Mouse (Mus musculus) liver, embryonic 16.5 days (tissue): ENCODE data around the gene Polr2f. TPM values are rescaled to one million over a fixed set of nuclear protein-coding genes. Genes with fewer than 3 reads are reported as not detected.

Experiments used
- ATAC-seq: fragments of 200-750 bp; cut with Nextera tagmentation; 2 replicates; pipeline ENCODE4 v1.8.0; 2017; ENCODE audit warnings: low read depth, mild to moderate bottlenecking, moderate number of reproducible peaks, moderate library complexity
- H3K27ac ChIP-seq: fragments of 300-500 bp; sonication (generic); 2 replicates; pipeline ENCODE4 v1.5.1; 2014; ENCODE audit warnings: mild to moderate bottlenecking, low read length
- H3K27me3 ChIP-seq: fragments of 300-500 bp; sonication (generic); 2 replicates; pipeline ENCODE4 v1.6.1; 2014; ENCODE audit warnings: low read depth, low read length, mixed read lengths; ENCODE audit not compliant: control insufficient read depth, insufficient read depth
- H3K36me3 ChIP-seq: fragments of 300-500 bp; sonication (generic); 2 replicates; pipeline ENCODE4 v1.6.1; 2014; ENCODE audit warnings: mild to moderate bottlenecking; ENCODE audit not compliant: control insufficient read depth, insufficient read depth
- H3K4me1 ChIP-seq: fragments of 300-500 bp; sonication (generic); 2 replicates; pipeline ENCODE4 v1.6.1; 2014; ENCODE audit warnings: low read depth, low read length, mixed read lengths; ENCODE audit not compliant: control insufficient read depth
- H3K4me2 ChIP-seq: fragments of 300-500 bp; sonication (generic); 2 replicates; pipeline ENCODE4 v1.6.1; 2014; ENCODE audit warnings: low read depth, low read length, mixed read lengths
- H3K4me3 ChIP-seq: fragments of 300-500 bp; sonication (generic); 2 replicates; pipeline ENCODE4 v1.5.1; 2014; ENCODE audit warnings: low read depth, mild to moderate bottlenecking, low read length
- H3K9ac ChIP-seq: fragments of 300-500 bp; sonication (generic); 2 replicates; pipeline ENCODE4 v1.6.1; 2014; ENCODE audit warnings: low read depth, low read length
- H3K9me3 ChIP-seq: fragments of 300-500 bp; sonication (generic); replicated peaks from 2 replicates; pipeline ENCODE4 v1.6.1; 2016; ENCODE audit warnings: low read length; ENCODE audit not compliant: control insufficient read depth
- WGBS: fragments of 180-500 bp; shearing (Covaris S2); extraction: QIAGEN DNeasy Blood & Tissue Kit; methylation state at CpG from one replicate; pipeline ENCODE4 v1.1.7; 2014; ENCODE audit not compliant: insufficient replicate concordance; 5-methylcytosine and 5-hydroxymethylcytosine counted together
- polyA plus RNA-seq: library from polyadenylated mRNA; unstranded; fragments of >200 nt; fragmentation: Nextera tagmentation; extraction: Ambion mirVana; gene quantifications from 2 replicates; pipeline ENCODE4 v1.2.1, GENCODE M21; 2015

Polr2f gene
- polyA plus RNA-seq, 1 experiment from 2014 or later = 120 TPM

DNA sequence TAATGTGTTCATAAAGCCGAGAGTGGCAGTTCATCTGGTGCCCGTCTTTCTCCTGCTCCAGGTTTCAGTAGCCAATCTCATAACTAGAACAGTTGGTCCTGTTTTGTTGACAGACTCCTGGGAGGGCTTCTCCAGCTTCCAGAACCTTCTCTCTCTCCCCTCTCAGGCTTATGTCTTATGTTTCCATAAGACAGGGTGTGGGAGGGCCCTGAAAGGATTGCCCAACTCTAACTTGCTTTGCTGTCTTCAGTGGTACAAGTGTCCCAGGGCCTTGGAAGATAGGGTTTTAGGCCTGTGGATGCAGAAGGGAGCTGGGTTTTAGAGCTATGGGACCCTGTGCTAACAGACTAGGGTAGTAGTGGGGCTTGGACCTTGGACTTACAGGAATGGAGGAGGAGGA lies 30.3 kb upstream of the Polr2f start:
- no peaks in the 10 kb centered on the region for H3K36me3 ChIP-seq
- no peak overlapping the region for H3K4me3 ChIP-seq
- no peak overlapping the region for H3K4me2 ChIP-seq
- no peak for ATAC-seq
- peaks cover 33% of the 10 kb centered on the region for H3K4me1 ChIP-seq
- WGBS = 76% methylated on average over 2 of the region's 2 CpGs
- H3K27me3 ChIP-seq = peaks cover 14% of the 10 kb centered on the region
- H3K9me3 ChIP-seq = no peaks in the 10 kb centered on the region
- H3K27ac ChIP-seq = no peak overlapping the region
- H3K9ac ChIP-seq = no peak overlapping the region

DNA sequence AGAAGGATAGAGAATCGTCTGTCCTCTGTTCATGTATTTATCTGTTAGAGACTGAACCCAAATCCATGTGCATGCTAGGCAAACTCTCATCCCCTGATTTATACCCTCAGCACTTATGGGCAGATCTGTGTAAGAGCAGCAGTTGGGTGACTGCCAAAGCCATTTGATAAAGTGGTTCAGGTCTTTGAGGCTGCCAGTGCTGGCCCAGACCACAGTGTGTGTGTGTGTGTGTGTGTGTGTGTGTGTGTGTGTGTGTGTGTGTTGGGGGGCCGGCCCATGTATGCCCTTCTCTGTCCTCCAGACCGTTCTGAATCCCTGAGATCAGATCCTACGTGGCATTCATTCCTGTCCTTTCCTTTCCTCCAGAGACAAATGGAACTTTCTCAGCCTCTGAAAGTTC lies 29.0 kb upstream of the Polr2f start:
- 55% methylated on average over 4 of the region's 4 CpGs for WGBS
- peaks cover 21% of the 10 kb centered on the region for H3K4me1 ChIP-seq
- H3K27me3 ChIP-seq = peaks cover 14% of the 10 kb centered on the region
- H3K9me3 ChIP-seq = no peaks in the 10 kb centered on the region
- H3K4me3 ChIP-seq = no peak overlapping the region
- no peak for ATAC-seq
- H3K9ac ChIP-seq = no peak overlapping the region
- no peak overlapping the region for H3K4me2 ChIP-seq
- no peaks in the 10 kb centered on the region for H3K36me3 ChIP-seq
- no peak overlapping the region for H3K27ac ChIP-seq

DNA sequence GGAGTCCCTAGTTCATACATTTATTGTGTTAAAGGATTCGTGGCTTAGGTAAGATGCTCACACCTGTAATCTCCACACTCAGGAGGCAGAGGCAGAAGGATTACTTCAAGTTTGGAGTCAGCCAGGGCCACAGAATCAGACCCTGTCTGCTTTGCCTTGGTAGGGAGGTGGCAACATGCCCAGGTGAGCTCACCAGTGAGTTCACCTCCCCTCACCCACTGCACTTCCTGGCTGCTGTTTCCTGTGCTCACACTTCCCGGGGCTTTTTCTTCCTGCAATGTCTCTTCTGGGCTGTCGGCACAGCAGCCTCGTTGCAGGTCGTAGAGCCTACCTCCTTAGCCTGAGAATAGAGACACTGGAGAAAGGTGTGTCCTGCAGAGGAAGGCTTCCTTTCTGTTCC lies 25.5 kb upstream of the Polr2f start:
- no peak overlapping the region for H3K4me3 ChIP-seq
- H3K27ac ChIP-seq = no peak overlapping the region
- no peak overlapping the region for H3K9ac ChIP-seq
- no peaks in the 10 kb centered on the region for H3K9me3 ChIP-seq
- WGBS = 47% methylated on average over 5 of the region's 5 CpGs
- H3K27me3 ChIP-seq = peaks cover 3% of the 10 kb centered on the region; the same call in 1 of the 2 replicates
- no peak overlapping the region for H3K4me2 ChIP-seq
- peaks cover 4% of the 10 kb centered on the region; the same call in 1 of the 2 replicates for H3K4me1 ChIP-seq
- no peak for ATAC-seq
- no peaks in the 10 kb centered on the region for H3K36me3 ChIP-seq

DNA sequence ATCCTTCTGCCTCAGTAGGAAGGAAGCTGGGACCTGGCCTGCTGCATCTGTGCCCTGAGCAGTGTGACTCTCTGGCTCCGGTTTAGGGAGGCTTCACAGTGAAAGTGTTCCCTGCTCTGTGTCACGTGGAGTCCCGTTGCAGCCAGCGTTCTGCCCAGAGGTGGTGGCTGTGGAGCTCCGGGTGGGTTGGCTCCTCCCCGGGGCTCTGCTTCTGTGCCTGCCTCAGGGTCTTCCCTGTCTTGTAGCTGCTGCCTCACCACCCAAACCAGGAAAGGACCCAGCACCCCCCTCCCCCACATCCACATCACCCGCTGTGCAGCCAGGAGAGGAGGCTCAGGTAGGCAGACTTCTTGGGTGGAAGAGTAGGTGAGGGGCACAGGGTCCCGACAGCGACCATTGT lies 21.3 kb upstream of the Polr2f start:
- WGBS = 73% methylated on average over 9 of the region's 9 CpGs
- Histone ChIP-seq H3K9me3 (no peaks in the 10 kb centered on the region), H3K36me3 (no peaks in the 10 kb centered on the region)

DNA sequence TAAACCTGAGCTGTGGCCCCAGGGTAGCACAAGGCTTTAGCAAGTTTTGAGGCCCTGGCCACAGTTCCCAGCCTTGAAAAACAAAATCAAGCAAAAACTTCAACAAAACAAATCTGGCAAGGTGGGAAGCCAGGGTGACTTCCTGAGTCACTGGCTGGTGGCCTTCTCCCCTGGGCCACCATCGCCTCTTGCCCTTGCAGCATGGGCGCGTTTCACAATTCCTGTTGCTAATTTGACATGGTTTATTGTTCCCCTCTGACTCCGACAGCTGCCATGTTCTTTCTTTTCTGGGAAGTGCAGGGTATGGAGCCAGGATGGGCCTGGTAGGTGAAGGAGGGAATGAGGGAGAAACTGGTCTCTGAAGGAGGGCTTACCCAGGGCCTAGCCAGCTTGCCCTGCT lies 18.7 kb upstream of the Polr2f start:
- Histone ChIP-seq H3K9ac (no peak overlapping the region), H3K27me3 (no peaks in the 10 kb centered on the region), H3K4me1 (no peaks in the 10 kb centered on the region), H3K27ac (no peak overlapping the region), H3K9me3 (no peaks in the 10 kb centered on the region), H3K4me3 (no peak overlapping the region), H3K36me3 (no peaks in the 10 kb centered on the region; the same call in 1 of the 2 replicates), H3K4me2 (no peak overlapping the region)
- ATAC-seq = no peak
- 79% methylated on average over 4 of the region's 4 CpGs for WGBS

More for the DNA sequence above, 21.3 kb upstream of the Polr2f start:
- H3K9ac ChIP-seq = no peak overlapping the region
- no peaks in the 10 kb centered on the region for H3K4me1 ChIP-seq
- no peak overlapping the region for H3K27ac ChIP-seq
- ATAC-seq = no peak; the same call in 1 of the 2 replicates
- H3K4me2 ChIP-seq = no peak overlapping the region
- H3K27me3 ChIP-seq = no peaks in the 10 kb centered on the region
- H3K4me3 ChIP-seq = no peak overlapping the region

DNA sequence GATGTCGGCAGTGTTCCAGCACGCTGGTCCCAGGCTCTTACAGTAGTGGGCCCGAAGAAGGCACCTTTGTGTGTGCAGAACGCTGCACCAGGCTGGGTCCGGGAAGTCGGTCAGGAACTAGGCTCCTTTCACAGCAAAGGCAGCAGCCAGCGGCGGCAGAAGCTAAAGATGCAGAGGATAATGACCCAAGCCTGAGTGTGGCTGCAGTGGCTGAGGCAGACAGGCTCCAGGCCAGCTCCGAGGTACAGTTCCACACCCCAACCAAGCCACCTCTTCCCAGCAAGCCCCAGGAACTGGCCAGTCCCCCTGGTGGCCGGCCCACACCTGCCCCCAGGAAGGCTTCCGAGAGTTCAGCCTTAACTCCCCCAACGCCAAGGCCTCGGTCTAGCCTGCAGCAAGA lies 18.3 kb upstream of the Polr2f start:
- 76% methylated on average over 13 of the region's 13 CpGs for WGBS
- H3K36me3 ChIP-seq = peaks cover 4% of the 10 kb centered on the region; the same call in 1 of the 2 replicates
- H3K27ac ChIP-seq = no peak overlapping the region
- no peaks in the 10 kb centered on the region for H3K4me1 ChIP-seq
- ATAC-seq = no peak
- no peak overlapping the region for H3K9ac ChIP-seq
- no peaks in the 10 kb centered on the region for H3K27me3 ChIP-seq
- H3K4me3 ChIP-seq = no peak overlapping the region
- H3K9me3 ChIP-seq = no peaks in the 10 kb centered on the region
- H3K4me2 ChIP-seq = no peak overlapping the region

DNA sequence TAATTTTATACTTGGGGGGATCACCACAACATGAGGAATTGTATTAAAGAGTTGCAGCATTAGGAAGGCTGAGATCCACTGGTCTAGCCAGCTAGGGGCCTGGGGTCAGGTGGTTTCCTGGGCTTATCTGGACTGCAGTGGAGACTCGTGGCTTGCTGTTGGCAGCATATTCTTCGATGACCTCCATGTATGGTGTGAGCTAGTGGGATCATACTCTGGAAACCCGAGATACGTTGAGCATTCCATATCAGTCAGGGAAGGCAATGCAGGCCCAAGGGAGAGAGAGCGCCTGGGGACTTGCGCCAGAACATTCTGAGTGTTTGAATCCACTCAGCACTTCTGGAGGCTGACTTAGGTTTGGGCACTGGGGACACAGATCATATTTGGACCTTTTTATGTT lies 17.1 kb upstream of the Polr2f start:
- Histone ChIP-seq H3K27me3 (no peaks in the 10 kb centered on the region), H3K27ac (no peak overlapping the region), H3K4me1 (no peaks in the 10 kb centered on the region), H3K4me3 (no peak overlapping the region), H3K36me3 (peaks cover 9% of the 10 kb centered on the region), H3K9me3 (no peaks in the 10 kb centered on the region), H3K4me2 (no peak overlapping the region), H3K9ac (no peak overlapping the region)
- no peak for ATAC-seq
- WGBS = 61% methylated on average over 6 of the region's 6 CpGs

DNA sequence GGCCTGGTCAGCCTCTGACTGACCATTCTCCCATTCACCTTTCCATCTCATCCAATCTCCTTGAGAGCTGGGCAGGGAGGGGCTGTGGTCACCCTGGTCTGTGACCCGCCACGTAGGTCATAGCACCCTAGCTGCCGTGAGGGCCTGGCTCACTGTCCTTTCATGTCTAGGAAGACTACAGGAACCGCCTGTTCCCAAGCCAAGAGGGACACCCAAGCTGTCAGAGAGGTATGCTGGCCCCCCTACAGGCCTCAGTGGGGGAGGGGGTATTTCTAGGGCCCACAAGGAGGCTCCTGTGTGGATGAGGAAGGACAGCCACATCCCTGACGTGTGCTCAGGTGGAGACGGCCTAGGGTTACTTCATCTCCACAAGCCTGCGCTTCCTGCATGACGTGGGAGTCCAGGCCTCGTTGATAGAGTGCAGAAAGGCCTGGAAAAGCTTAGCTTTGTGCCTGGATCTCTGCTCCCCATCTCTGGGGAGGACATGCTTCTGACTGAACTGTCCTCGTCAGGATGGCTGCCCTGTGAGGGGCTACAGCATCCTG lies 16.4 kb upstream of the Polr2f start:
- Histone ChIP-seq H3K9me3 (no peaks in the 10 kb centered on the region), H3K4me1 (no peaks in the 10 kb centered on the region), H3K4me2 (no peak overlapping the region), H3K9ac (no peak overlapping the region), H3K4me3 (no peak overlapping the region), H3K27ac (no peak overlapping the region), H3K27me3 (no peaks in the 10 kb centered on the region), H3K36me3 (peaks cover 9% of the 10 kb centered on the region)
- 71% methylated on average over 10 of the region's 10 CpGs for whole genome bisulfite sequencing
- ATAC-seq = no peak

DNA sequence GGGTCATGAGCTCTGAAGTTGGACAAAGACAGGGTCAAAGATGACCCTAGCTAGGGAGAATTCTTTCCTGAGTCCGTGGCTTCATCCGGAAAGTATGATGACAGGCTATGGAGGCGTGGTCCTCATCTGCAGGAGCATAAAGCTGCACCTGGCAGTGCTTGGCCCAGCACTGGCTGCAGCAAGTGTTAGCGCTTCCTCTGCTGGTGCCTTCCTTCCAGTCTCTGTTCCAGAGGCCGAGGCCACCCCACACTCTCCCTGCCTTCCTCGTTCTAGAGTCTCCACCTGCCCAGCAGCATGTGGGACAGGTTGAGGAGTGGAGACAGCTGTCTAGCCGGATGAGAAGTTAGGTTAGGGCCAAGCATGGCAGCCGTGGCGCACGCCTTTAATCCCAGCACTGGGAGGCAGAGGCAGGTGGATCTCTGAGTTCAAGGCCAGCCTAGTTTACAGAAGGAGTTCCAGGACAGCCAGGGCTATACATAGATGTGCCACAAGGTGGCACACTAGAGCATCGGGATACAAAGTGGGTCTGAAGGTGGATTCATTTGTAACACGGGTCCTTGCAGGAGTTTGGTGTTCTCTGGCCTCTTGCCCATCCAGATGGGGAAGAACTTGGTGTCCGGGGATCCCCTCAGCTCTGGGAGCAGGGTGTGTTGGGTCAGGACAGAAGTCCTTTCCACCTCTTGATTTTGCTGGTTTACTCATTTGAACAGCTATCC lies 14.4 kb upstream of the Polr2f start:
- 63% methylated on average over 13 of the region's 13 CpGs for WGBS
- Histone ChIP-seq H3K27me3 (no peaks in the 10 kb centered on the region), H3K4me1 (no peaks in the 10 kb centered on the region), H3K4me3 (no peak overlapping the region), H3K9me3 (no peaks in the 10 kb centered on the region), H3K27ac (no peak overlapping the region), H3K36me3 (peaks cover 9% of the 10 kb centered on the region), H3K4me2 (no peak overlapping the region), H3K9ac (no peak overlapping the region)
- ATAC-seq = no peak
